Mouse (Mus musculus): Measurements from ENCODE around the gene Ptpn12.

DNA sequence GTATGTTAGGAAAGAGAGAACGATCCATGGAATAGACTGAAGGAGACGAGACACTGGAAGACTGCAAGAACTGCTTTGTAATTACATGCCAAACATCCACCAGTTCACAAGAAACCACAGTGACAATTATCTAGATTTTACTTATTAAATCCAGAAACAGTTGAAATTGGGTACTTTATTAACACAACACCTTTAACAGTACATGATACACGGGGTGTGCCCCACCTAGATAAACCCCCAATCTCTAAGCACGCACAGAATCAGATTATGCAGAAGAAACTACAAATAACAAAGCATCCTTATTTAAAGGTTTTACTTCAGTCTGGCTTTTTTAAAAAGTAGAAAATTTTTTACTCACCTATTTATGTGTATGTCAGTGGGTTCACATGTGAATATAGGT, 8.6 kb downstream of the Ptpn12 start:
- TF ChIP-seq ELF1 (IDR thresholded peaks at IDR 0.05; ENCODE audit: low read depth, low read length) (no peak), CTCF (conservative IDR thresholded peaks at IDR 0.05 in 1 of 2, IDR thresholded peaks at IDR 0.05 in 1 of 2; ENCODE audit: low read depth in 2 of 2, low read length in 2 of 2) (no peak), E2F4 (IDR thresholded peaks at IDR 0.05; ENCODE audit: insufficient replicate concordance, low read depth, low read length) (no peak), EP300 (IDR thresholded peaks at IDR 0.05; ENCODE audit: low read length) (no peak), GABPA (IDR thresholded peaks at IDR 0.05; ENCODE audit: insufficient replicate concordance, low read depth, low read length) (no peak), HCFC1 (IDR thresholded peaks at IDR 0.05; ENCODE audit: low read depth, low read length) (no peak), CHD1 (IDR thresholded peaks at IDR 0.05; ENCODE audit: low read depth, low read length) (no peak), UBTF (IDR thresholded peaks at IDR 0.05; ENCODE audit: low read depth, low read length) (no peak)
